Mouse (Mus musculus): ENCODE measurements around the gene Slc7a6. TPM values are rescaled to one million over a fixed set of nuclear protein-coding genes. Genes with fewer than 3 reads are reported as not detected.

Gene Slc7a6
- polyA plus RNA-seq, 1 experiment from 2014 or later = 41.0 TPM

DNA sequence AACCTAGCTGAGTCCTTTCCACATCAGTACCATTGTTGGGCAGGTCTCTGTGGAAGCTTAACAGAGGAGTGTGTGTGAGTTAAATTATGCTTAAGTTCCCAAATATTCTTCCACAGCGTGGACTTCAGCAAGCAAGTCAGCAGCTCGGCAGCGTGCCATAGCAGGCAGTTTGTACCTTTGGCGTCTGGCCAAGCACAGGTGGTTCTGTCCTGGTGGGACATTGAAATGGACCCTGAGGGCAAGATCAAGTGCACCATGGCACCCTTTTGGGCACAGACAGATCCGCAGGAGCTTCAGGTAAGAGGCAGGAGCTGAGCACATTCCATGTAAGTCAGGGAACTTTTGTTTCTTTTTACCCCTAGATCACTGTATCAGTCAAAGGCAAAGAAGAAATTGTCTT, 68.4 kb downstream of the Slc7a6 start:
- ATAC-seq (ENCODE audit: insufficient number of reproducible peaks, low FRiP score, low TSS enrichment, low read depth) = no peak
- no peak overlapping the region for H3K9ac ChIP-seq
- H3K4me2 ChIP-seq = no peak overlapping the region
- no peaks in the 10 kb centered on the region for H3K27me3 ChIP-seq
- no peak overlapping the region for H3K27ac ChIP-seq
- H3K36me3 ChIP-seq = peaks cover 63% of the 10 kb centered on the region
- 60% methylated on average over 5 of the region's 5 CpGs for WGBS
- no peaks in the 10 kb centered on the region for H3K9me3 ChIP-seq
- H3K4me1 ChIP-seq = peaks cover 4% of the 10 kb centered on the region; the same call in 1 of the 2 replicates
- H3K4me3 ChIP-seq = no peak overlapping the region

Other genes with a start within 250 kb of the Slc7a6 start
- 0.96 and 1.1 TPM in 2 replicates for gene Ctrl, start 235.0 kb upstream of the Slc7a6 start, polyA plus RNA-seq (2015; fragmentation: Nextera tagmentation; extraction: Ambion mirVana)
- gene Psmb10, start 230.4 kb upstream of the Slc7a6 start, polyA plus RNA-seq (2015; fragmentation: Nextera tagmentation; extraction: Ambion mirVana) = 30.0 and 30.7 TPM in 2 replicates
- 3.1 and 3.2 TPM in 2 replicates for gene Lcat, start 225.5 kb upstream of the Slc7a6 start, polyA plus RNA-seq (2015; fragmentation: Nextera tagmentation; extraction: Ambion mirVana)
- 57.6 and 62.7 TPM in 2 replicates for gene Slc12a4, start 202.8 kb upstream of the Slc7a6 start, polyA plus RNA-seq (2015; fragmentation: Nextera tagmentation; extraction: Ambion mirVana)
- not detected in 2 replicates for gene Dpep3, start 189.4 kb upstream of the Slc7a6 start, polyA plus RNA-seq (2015; fragmentation: Nextera tagmentation; extraction: Ambion mirVana)
- gene Dus2, start 177.5 kb upstream of the Slc7a6 start, polyA plus RNA-seq (2015; fragmentation: Nextera tagmentation; extraction: Ambion mirVana) = 22.3 and 25.2 TPM in 2 replicates
- gene Dpep2nb, start 162.9 kb upstream of the Slc7a6 start, polyA plus RNA-seq (2015; fragmentation: Nextera tagmentation; extraction: Ambion mirVana) = not detected in 2 replicates
- 18.4 and 19.0 TPM in 2 replicates for gene Ddx28, start 157.0 kb upstream of the Slc7a6 start, polyA plus RNA-seq (2015; fragmentation: Nextera tagmentation; extraction: Ambion mirVana)
- 5.7 and 6.9 TPM in 2 replicates for gene Nfatc3, start 110.0 kb upstream of the Slc7a6 start, polyA plus RNA-seq (2015; fragmentation: Nextera tagmentation; extraction: Ambion mirVana)
- 57.6 and 58.3 TPM in 2 replicates for gene Esrp2, start 31.9 kb upstream of the Slc7a6 start, polyA plus RNA-seq (2015; fragmentation: Nextera tagmentation; extraction: Ambion mirVana)
- gene Pla2g15, start 18.5 kb upstream of the Slc7a6 start, polyA plus RNA-seq (2015; fragmentation: Nextera tagmentation; extraction: Ambion mirVana) = 17.9 and 19.9 TPM in 2 replicates
- gene Slc7a6os, start 42.1 kb downstream of the Slc7a6 start, polyA plus RNA-seq (2015; fragmentation: Nextera tagmentation; extraction: Ambion mirVana) = 31.7 TPM in 2 replicates
- gene Prmt7, start 42.1 kb downstream of the Slc7a6 start, polyA plus RNA-seq (2015; fragmentation: Nextera tagmentation; extraction: Ambion mirVana) = 42.5 and 43.0 TPM in 2 replicates
- gene Smpd3, start 169.1 kb downstream of the Slc7a6 start, polyA plus RNA-seq (2015; fragmentation: Nextera tagmentation; extraction: Ambion mirVana) = 23.6 and 28.3 TPM in 2 replicates
- gene Zfp90, start 246.5 kb downstream of the Slc7a6 start, polyA plus RNA-seq (2015; fragmentation: Nextera tagmentation; extraction: Ambion mirVana) = 21.1 and 22.2 TPM in 2 replicates